Mouse (Mus musculus) spleen, embryonic (tissue): Measurements from ENCODE around the gene Hnrnpab.

Experiments
- CTCF ChIA-PET: fragments of 350-600 bp; sonication (Branson Sonifier 250); formaldehyde crosslinking; loops from one replicate; lab custom pipeline; 2022; lab: Charles Lee

The Hnrnpab gene

GRCm38 (mm10) chr11:51635525-51636322 lies 29.1 kb upstream of the Hnrnpab start, which contains the start of gene Rmnd5b:
Gene Rmnd5b (minus strand): TSS chr11:51635896.
- CTCF ChIA-PET = interaction anchor here (0.6 to 1.2 kb wide), 3 partner anchors 8 to 139 kb away, joined by 3 to 6 read pairs (median 3); no protein-coding TSS in a partner anchor

DNA sequence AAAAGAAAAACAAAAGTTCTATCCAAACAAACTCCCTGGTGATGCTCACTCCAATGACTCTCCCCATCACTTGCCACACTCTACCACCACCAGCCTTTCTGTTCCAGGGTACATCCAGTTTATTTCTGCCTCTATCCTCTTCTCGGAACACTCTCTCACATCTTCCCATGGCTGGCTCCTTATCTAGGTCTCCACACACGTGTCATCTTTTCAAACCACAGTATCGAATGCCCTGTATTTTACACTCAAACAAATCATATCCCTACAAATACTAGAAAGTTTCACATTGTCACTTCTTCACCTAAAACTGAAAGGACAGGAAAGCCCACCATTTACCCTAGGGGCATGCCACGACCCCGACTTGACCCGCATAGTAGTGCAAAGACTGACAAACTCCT lies 28.5 kb upstream of the Hnrnpab start:
- CTCF ChIA-PET = interaction anchor here (0.6 to 1.2 kb wide), 2 partner anchors 8 to 140 kb away, joined by 3 read pairs; no protein-coding TSS in a partner anchor

GRCm38 (mm10) chr11:51633721-51634120 lies 27.1 kb upstream of the Hnrnpab start:
- CTCF ChIA-PET = interaction anchor here (0.7 kb wide), 2 partner anchors 11 to 47 kb away, joined by 3 read pairs; no protein-coding TSS in a partner anchor

GRCm38 (mm10) chr11:51633200-51633599 lies 26.6 kb upstream of the Hnrnpab start:
- CTCF ChIA-PET = interaction anchor here (0.7 kb wide), 1 partner anchor 47 kb away, joined by 3 read pairs; no protein-coding TSS in a partner anchor

GRCm38 (mm10) chr11:51632130-51632753 lies 25.6 kb upstream of the Hnrnpab start:
- CTCF ChIA-PET = no interaction called here

- CTCF ChIA-PET = interaction anchor here (0.7 kb wide), 1 partner anchor 11 kb away, joined by 3 read pairs; no protein-coding TSS in a partner anchor
Observed at GRCm38 (mm10) chr11:51629651-51630314, 23.1 kb upstream of the Hnrnpab start.

DNA sequence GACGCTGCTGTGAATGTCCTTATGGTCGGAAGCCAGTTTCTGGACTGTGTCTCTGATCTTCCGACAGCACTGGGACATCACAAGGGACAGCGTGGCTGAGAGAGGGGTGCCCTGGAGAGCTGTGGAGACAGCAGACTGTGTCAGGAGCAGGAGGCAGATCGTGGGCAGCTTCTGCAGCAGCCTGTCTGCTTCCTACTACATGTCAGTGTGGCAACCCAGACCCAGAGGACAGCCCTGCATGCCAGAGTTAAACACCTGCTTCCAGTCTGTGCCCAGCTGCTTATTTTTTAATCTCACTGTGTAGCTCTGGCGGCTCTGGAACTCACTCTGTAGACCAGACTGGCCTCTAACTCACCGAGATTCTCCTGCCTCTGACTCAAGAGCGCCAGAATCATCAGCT lies 21.3 kb upstream of the Hnrnpab start:
- CTCF ChIA-PET = no interaction called here

DNA sequence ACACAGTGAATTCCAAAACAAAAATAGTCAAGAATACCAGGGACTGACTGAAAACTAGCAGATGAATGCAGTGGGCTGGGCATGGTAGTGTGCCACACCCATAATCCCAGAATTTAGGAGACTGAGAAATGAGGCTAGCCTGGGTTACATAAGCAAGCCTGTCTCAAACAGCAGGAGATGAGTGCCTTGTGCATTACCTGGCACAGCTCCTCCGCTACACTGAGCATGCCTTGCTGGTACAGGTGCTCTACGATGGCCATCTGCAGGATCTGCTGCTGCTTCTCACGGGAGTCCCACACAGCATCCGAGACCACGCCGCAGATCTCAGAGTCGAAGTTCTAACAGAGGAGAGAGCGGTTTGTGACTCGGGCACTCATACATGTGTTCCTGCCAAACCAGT lies 20.8 kb upstream of the Hnrnpab start:
- CTCF ChIA-PET = no interaction called here

DNA sequence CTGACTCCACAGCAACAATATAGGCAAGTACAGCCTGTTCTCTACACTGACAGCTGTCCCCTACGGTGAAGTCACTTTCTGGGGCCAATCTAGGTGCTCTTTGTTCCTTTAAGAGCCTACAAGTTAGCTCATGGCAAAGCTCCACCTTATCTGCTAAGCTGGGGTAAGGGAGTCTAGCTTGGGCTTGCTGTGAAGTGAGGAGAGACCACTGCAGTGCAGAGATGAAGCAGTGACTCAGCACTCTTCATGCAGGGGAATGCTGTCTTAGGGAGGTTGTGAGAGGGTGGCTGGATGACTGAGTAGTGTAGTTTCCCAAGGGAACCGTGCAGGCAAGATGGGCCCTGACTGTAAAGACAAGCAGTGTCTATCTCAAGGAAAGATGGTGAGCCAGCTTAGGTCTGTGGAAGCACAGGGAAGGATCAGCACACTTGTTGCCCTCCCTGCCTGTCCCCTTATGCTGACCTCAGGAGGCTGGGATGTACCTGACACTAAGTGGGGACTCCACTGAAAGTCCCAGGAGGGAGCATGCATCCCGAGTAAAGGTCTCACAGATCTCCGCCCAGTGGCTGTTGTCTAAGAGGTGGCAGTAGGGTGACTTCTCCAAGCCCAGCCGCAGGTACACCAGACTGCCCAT lies 18.7 kb upstream of the Hnrnpab start:
- CTCF ChIA-PET = no interaction called here

DNA sequence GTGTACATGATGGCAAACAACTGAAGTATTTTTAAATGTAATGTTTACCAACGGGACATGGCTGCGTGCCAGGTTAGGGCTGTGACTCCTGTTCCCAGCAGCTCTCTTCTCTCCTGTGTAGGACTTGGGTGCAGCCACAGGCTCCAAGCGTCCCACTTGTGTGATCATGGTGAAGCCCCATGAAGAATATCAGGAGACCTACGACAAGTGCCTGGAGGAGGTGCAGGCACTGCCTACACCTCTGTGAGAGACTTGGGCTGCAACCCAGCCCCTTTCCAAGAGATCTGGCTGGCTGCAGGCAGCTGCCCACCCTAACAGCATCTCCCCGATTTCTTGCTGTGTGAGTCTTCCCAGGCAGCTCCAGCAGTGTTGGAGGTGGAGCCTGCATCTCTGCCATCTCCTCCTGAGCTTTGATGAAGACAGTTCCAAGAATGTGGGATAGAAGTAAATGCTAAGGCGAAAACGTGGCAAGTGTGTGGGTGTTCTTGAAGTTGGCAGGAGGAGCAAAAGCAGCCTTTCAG lies 16.4 kb upstream of the Hnrnpab start:
- CTCF ChIA-PET = interaction anchor here (0.5 kb wide), 1 partner anchor 40 kb away, joined by 15 read pairs; no protein-coding TSS in a partner anchor

DNA sequence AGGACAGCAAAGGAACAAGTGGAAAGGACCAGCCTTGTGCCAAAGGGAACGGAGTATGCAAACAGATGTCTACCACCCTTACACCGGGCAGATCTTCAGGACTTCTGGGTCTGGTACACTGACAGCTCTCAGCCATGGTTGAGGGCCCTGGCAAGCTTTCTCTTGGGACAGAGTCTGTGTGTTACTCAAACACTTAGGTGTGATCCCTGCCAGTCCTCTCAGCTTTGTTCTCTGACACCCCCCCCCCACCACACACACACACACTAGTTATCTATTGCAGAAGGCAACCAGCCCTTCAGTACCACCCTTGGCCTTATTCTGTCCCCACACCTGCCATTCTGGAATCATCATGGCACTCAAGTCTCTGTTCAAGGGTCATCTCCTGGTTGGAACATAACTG lies 15.1 kb upstream of the Hnrnpab start:
- CTCF ChIA-PET = interaction anchor here (0.5 kb wide), 1 partner anchor 91 kb away, joined by 3 read pairs; no protein-coding TSS in a partner anchor

DNA sequence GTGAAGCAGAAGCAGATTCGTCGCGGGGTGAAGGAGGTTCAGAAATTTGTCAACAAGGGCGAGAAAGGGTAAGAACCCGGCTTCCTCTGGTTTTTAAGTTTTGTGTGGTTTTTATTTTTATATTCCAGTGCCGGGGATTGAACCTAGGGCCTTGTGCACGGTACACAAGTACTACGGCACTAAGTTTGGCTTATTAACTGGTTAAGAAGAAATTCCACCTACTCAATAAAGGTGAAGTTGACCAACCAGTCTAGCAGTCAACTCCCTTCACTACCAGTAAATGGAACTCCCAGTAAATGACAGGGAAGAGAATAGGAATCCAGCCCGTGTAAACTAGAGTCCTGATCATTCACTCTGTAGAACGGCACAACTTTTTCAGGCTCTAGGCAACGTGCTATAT lies 13.4 kb upstream of the Hnrnpab start:
- CTCF ChIA-PET = interaction anchor here (1.3 kb wide), 1 partner anchor 20 kb away, joined by 3 read pairs; no protein-coding TSS in a partner anchor

DNA sequence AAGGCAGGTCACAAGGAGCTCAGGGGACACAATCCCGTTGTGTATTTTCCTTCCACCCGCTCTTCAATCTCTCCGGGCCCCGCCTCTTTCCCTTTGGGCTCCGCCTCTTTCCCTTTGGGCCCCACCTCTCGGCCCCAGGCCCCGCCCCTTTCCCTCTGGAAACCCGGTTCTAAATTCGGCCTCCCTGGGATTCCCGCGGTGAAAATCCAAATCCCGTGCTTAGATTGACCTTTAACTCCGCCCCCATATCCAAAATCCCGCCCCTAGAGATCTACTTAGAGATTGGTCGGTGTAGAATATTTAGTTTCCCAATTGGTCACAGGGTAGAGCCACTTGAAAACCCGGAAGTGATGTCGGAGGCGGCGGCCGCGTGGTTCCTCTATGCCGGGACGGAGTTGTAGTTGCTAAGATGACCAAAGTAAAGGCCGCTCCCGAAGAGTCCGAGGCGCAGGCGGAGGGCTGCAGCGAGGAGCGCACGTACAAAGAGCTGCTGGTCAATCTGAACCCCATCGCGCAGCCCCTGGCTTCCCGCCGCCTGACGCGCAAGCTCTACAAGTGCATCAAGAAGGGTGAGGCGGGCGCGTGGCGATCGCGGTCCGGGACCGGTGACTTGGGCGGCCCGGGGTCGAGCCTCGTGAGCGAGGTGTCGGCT lies 12.9 kb upstream of the Hnrnpab start, which contains the start of gene Nhp2:
TSS of gene Nhp2 (plus strand) at position 327 of the 652 bp plus-strand sequence.
- CTCF ChIA-PET = interaction anchor here (1.3 kb wide), 1 partner anchor 20 kb away, joined by 3 read pairs; no protein-coding TSS in a partner anchor

GRCm38 (mm10) chr11:51618894-51619408 lies 12.3 kb upstream of the Hnrnpab start:
- CTCF ChIA-PET = interaction anchor here (1.3 kb wide), 1 partner anchor 21 kb away, joined by 3 read pairs; no protein-coding TSS in a partner anchor

DNA sequence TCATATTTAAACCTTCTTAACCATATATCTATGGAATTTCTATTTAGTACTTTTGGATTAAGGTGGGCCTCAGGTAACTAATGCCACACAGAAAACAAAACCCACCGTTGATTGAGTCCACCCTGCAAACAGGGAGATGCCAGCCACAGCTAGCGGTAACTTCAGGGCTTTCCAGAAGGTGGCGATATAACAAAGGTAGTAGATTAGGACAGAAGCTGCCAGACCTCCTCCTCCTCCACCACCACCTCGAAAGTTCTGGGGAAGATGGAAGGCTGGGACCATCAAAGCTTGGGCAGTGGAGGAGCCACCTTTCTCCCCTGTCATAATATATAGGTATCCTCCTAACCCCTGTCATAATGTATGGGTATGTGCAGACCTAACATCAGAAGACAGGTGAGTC lies 11.0 kb upstream of the Hnrnpab start:
- CTCF ChIA-PET = interaction anchor here (0.9 to 2.5 kb wide), 3 partner anchors 8 to 68 kb away, joined by 3 to 15 read pairs (median 4); no protein-coding TSS in a partner anchor

DNA sequence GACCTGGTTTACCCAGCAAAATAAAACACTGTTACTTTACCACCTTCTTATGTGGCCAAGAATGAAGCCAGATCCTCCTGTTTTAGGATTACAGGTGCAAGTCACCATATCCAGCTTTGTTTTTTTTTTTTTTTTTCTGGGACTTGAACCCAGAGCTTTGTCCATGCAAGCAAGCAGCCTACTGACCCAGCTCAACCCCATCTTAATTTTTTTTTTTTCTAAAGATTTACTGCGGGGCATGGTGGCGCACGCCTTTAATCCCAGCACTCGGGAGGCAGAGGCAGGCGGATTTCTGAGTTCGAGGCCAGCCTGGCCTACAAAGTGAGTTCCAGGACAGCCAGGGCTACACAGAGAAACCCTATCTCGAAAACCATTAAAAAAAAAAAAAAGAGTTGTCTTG lies 9.5 kb upstream of the Hnrnpab start:
- CTCF ChIA-PET = interaction anchor here (0.5 to 2.5 kb wide), 7 partner anchors 11 to 69 kb away, joined by 3 to 15 read pairs (median 5); no protein-coding TSS in a partner anchor

- CTCF ChIA-PET = interaction anchor here (0.7 to 1.5 kb wide), 5 partner anchors 10 to 68 kb away, joined by 4 to 6 read pairs (median 5); no protein-coding TSS in a partner anchor
Observed at GRCm38 (mm10) chr11:51615601-51616000, 9.0 kb upstream of the Hnrnpab start.

GRCm38 (mm10) chr11:51615129-51615528 lies 8.5 kb upstream of the Hnrnpab start:
- CTCF ChIA-PET = interaction anchor here (0.8 to 1.1 kb wide), 2 partner anchors 10 to 23 kb away, joined by 4 to 5 read pairs; no protein-coding TSS in a partner anchor

- CTCF ChIA-PET = no interaction called here
Observed at GRCm38 (mm10) chr11:51614256-51614655, 7.6 kb upstream of the Hnrnpab start.
